Mouse (Mus musculus): ENCODE measurements around the gene Gm3239.
"Not testable (repeated sequence)": the region's sequence is repeated elsewhere in the genome, so short reads cannot be mapped to it uniquely, and the experiment has no call there.

Gene Gm3239

GRCm38 (mm10) chr14:4663892-4664291 is at the start of gene Gm3239:
Gene Gm3239 (plus strand): TSS chr14:4664192.
- not testable (repeated sequence) for DNase-seq (ENCODE audit: low read depth, low spot score)

DNA sequence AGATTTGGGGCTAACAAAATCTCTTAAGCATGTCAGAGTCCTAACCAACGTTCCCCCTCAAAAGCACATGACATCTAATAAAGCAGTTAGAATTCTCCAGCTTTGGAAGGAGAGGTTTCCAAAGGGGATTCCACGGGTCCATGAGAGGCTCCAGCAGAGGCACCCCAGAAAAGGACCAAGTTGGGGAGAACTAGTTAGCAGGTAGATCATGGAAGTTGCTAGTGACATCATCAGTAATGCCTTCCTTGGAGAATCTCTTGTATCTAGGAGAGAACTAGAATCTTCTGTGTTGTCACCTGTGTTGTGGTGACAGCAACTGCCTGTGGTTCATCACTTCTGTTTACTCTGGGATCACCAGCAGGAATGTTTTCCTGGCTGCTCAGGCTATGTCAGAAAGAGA is 31.9 kb upstream of the Gm3239 start, which contains the start of gene Gm8159:
TSS of gene Gm8159 (plus strand) at position 301 of the 400 bp plus-strand sequence.
- not testable (repeated sequence) for DNase-seq (ENCODE audit: low read depth, low spot score)

DNA sequence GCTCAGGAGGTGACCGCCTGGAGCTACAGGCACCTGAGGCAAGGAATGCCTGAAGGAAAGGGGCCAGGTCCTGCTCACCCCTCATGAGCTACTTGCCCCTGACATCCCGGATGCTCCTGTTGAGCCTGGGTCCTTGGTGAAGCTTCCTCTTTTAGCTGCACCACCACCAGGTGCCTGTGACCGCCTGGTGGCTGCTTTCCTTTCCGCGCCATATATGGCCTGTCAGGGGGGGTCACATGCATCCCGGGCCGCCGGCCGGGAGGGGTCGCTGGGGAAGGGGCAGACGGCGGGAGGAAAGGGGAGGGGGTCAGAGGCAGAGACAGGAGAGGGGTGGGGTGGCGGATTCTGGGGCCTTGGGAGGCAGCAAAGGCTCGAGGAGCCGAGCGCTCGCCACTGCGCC is 14.7 kb upstream of the Gm3239 start:
- not testable (repeated sequence) for DNase-seq (ENCODE audit: low read depth, low spot score)

GRCm38 (mm10) chr14:4650324-4650723 is 13.7 kb upstream of the Gm3239 start:
- DNase-seq (ENCODE audit: low read depth, low spot score), result not testable (repeated sequence)

- DNase-seq (ENCODE audit: low read depth, low spot score), result not testable (repeated sequence)
Measured at GRCm38 (mm10) chr14:4708938-4709337, 44.9 kb downstream of the Gm3239 start, which contains the start of gene Gm7876. Gene Gm7876 (plus strand): TSS chr14:4709238.
